Mouse (Mus musculus): ENCODE measurements around the gene Gmds.

Gene Gmds

DNA sequence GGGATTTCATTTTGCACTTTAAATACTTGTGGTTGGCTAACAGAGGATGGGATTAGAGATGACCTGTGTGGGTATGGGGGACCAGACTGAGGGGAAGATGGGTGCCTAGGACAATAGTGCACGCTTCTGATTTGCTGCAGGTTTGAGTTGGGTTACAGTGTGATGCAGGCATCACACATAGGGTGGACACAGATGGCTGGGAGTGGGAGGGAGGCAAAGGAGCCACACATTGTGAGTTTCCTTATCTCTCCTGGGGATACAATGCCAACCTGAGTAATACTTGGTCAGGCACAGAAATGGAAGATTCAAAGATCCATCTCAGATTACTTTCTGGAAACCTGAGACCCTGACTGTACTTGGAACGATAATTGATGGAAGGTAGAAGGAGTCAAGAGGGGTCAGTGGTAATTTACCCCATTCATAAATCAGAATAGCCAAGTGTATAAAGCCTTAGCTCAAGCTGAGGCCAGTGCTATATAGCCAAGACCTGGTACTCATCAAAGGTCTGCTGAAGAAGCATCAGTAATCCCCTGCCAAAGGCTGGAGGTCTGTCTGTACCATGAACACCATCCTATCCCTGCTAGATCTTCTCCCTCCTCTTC is 445.5 kb downstream of the Gmds start:
- DNase-seq (ENCODE audit: extremely low read depth, insufficient read length, low spot score) = no peak

DNA sequence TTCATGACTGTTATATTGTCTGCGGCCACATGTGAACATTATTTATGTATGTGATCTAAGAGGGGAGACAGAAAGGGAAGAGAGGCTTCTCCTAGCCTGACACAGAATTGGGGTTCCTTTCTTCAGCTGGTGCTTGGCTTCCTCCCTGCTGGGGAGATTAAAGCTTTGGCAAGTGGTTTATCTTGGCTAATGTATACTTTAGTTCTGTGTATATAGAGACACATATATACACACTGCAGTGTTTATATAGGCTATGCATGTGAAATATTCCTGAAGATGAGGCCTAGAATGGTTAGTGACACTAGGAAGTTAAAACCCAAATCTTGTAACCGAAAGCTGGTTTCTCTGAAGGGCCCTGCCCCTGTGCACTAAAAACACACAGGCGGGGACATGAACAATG is 450.0 kb downstream of the Gmds start:
- no peak for DNase-seq (ENCODE audit: extremely low read depth, insufficient read length, low spot score)

DNA sequence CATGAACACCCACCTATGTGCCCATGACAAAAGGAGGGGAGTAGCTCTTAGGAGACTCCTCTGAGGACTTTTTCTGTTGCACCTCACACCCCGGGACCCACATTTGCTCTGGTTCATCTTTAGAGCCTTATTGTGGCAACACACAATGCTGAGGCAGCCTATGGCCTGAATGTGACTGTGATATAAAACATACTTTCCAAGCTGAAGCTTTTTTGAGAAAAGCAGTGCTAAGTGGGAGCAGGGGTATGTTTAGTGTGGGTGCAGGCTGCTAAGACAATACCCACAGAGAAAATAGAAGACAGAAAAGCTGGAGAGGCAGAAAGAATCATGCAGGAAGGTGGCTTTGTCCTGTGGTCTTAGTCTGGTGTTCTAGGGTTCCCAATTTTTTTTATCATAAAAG is 452.8 kb downstream of the Gmds start:
- no peak for DNase-seq (ENCODE audit: extremely low read depth, insufficient read length, low spot score)

DNA sequence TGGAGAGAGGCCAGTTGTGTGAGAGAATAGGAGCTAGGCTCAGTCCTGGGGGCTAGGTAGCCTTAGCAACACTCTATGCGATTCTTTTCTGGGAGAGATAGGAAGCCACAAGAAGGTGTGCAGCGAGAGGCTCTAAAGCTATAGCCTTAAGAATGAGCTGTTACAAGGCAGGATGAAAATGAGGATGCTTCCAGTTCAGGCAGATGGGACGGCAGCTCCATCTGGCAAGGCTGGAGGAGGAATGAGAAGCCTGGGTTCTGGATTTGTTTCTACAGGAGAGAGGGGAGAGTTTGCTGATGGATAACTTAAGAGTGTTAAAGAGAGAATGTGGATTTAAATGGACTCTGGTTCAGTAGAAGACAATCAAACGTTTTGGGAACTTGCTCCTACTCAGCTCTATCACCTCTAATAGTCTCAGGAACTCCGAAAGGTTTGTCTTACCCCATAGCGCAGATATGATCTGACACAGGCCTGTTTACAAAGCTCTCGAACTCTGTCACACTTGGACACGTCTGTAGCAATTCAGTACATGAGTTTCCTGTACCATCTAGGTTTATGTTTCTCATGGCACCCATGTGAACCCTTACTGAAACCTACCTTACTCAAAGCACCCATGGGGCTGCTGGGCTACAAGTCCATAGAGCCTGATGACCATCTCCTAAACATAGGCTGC is 459.6 kb downstream of the Gmds start:
- DNase-seq (ENCODE audit: extremely low read depth, insufficient read length, low spot score) = no peak

DNA sequence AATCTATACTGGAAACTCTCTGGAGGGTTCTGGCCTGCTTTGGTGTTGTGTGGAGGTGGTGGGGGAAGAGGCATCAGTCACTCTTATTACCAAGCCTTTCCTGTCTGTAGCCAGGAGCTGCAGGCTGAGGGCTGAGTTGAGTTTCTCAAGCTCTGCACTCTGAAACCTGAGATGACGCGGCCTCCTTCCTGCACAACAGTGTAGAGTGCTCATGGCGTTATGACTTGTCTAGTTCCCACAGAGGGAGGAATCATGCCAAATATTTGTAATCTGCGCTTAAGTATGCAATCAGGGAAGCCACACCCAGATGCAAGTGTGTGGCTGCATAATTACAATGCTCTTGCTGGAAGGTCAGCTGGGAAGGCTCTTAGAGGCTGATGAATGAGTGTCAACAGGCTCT is 461.5 kb downstream of the Gmds start:
- no peak for DNase-seq (ENCODE audit: extremely low read depth, insufficient read length, low spot score)

DNA sequence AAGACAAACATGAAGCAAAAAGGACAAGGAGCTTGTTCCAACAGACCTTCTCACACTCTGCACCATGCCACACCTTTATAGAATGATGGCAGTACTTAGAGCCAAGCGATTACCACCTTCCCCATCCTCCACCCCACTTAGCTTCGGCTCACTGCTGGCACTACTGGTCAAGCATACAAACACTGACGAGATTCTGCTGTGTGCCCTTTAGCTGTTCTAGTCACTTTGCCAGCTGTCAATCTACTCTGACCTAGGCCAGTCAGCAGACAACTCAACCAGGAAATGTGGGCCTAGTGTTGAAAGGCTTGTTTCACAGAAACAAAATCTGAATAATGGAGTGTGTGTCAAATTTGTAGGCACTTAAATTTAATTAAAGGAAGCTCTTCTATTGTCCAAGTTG is 464.1 kb downstream of the Gmds start:
- DNase-seq (ENCODE audit: extremely low read depth, insufficient read length, low spot score) = no peak

DNA sequence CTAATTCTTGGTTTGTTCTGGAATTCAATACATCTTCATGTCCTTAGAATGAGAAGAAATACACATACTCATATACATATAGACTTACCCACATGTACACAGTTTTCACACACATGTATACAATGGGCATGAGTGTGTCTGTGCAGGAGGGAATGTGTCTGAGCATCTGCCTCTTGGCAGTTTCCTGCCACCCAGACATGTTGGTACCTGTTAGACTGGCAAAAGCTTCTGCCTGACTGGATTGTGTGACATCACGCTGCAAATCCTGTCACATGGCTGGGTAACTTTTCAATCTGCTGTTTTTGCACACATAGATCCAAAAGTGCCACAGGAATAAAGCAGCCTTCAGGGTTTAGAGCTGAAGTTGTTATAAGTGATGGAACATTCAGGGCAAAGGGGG is 465.3 kb downstream of the Gmds start:
- no peak for DNase-seq (ENCODE audit: extremely low read depth, insufficient read length, low spot score)

DNA sequence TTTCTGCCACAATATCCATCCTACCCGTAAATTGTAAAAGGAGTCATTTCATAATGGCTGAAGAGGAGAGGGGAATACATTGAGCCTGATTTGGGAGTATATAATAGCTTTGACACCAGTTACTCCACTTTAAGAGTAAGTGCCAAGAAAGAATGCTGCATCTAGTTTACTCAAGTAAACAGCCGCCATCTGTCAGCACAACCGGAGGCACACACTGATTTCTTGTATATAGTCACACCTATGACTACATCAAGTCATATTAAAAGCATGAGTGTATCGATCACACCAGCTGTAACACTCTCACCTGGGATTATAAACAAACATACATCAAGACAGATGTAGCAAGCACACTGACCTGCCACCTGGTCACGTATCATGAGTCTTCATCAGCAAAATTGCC is 473.8 kb downstream of the Gmds start:
- no peak for DNase-seq (ENCODE audit: extremely low read depth, insufficient read length, low spot score)

DNA sequence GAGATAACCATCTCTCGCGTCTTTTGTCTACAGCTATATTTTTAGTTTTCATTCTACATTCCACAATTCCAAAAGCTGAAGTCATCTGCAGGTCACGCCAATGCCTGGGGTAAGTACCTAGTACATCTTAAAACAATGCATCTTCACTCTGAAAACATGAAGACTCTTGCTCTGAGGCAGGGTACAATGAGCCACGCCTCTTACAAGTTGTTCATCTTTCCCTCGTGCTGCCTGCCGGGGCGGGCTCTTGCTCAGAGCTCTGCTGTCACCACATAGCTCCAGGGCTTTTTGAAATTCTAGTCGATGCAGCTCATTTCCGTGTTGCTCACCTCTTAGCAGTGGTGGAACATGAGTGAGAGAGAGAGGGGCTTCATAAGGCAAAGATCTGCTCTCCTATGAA is 475.1 kb downstream of the Gmds start:
- DNase-seq (ENCODE audit: extremely low read depth, insufficient read length, low spot score) = no peak

DNA sequence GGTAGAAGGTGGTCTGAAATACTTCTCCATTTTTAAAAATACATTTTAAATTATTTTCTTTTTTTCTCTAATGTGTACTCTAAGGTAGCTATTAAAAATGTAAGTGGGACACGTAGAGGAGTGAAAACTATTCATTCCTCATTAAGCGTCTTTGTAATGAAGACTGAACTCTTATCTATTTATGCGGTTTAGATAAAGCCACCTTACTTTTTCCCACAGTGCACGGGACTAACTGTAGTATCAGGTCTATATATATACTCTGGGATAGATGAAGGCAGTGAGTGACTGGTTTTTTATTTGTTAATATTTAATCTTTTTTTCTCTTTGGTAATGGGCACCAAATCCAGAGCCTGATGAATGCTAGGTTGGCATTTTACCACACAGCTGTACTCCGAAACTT is 478.3 kb downstream of the Gmds start:
- DNase-seq (ENCODE audit: extremely low read depth, insufficient read length, low spot score) = no peak

DNA sequence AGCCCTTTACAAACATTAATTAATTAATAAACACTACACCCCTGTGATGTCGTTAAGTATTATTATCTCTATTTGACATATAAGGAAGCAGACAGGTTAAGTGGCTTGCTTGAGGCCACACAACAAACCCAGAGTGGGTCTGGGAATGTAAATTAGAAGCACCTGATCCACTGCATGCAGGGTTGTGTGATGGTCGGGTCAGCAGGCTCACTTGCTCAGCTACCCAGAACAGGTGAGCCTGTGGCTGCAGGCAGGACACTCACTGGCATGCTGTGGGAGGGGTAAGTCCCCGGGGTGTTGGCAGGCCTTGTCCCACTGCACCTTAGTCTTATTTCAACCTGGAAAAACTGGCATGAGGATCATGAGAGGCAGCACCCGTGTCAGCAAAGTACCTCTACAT is 484.5 kb downstream of the Gmds start:
- DNase-seq (ENCODE audit: extremely low read depth, insufficient read length, low spot score) = no peak

DNA sequence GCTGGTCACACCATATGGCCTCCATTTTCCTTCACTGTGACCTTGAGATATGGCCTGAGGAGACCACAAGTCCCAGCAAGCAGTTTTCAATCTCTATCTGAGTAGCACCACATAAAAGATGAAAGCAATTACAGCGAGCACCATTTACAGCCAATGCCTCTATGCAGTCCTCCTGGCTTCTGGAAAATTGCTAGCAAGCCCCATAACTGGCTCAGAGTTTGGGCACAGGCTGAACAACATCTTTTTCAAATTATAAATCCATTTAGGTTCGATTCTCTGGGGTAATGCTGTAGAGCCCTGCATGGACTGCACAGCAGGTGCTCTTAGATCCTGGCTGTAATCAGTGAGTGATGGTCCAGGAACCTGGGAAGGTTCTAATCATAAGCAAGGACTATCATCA is 485.0 kb downstream of the Gmds start:
- DNase-seq (ENCODE audit: extremely low read depth, insufficient read length, low spot score) = no peak

DNA sequence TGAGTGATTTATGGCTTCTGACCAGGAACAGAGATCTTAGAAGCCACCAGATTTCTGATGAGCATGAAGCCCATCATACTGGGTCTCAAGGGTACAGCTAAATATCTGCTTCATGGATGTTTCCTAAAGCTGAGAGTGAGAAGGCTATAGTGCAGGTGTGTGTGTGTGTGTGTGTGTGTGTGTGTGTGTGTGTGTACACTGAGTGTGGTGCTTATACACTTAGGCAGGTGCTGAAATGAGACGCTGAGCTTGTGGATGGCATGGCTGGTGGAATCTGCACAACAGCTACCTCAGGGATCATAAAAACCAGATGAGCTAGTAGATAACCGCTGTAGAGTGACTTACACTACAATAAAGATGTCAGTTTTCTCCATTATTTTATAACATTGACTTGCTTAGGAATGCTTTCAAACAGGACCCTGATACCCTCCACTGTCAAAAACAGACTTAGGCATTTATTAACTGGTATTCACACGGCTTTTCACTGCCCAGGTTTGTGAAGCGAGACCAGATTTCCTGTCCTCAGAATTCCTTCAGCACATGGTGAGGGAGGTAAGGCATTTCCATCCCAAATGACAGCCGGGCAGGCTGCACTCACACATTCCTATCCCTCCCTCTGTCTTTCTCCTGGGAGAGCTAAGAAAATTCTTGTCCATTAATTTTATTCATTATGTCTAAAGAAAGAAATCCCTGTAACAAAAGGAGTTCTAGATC is 489.1 kb downstream of the Gmds start:
- no peak for DNase-seq (ENCODE audit: extremely low read depth, insufficient read length, low spot score)

DNA sequence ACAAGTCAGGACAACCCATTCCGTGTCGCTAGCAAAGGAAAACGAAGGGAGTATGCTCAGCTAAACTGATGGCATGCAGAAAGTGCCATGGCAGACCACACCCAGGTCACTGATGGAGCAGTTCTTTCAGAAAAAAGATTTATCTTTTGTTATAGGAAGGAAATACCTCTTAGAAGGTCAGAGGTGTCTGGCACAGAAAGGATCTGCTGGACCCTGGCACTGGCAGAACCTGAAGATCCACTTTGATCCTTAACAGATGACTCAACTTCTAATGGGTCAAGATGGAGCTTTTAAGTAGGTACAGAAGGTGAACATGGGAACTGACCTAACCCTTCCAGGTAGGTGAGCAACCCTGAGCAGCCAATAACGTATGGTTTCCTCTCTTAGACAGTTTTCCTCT is 502.7 kb downstream of the Gmds start:
- no peak for DNase-seq (ENCODE audit: extremely low read depth, insufficient read length, low spot score)

DNA sequence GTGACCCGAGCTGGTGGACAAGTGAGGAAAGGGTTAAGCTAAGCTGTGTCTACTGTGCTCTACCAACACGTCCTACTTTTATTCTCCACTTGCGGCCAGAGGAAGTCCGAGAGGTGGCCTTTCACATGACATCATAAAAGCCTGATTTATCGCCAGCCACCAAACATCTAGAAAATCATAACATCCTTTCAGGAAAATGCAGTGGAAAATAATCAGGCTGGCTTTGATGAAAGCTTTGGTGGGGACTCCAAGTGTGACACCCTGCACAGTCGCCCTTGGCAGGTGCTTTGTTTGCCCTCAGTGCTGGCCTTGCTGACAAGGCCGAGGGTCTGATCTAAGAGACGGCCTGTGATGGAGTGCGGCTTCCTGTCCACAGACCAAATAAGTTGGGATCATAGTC is 508.2 kb downstream of the Gmds start:
- DNase-seq (ENCODE audit: extremely low read depth, insufficient read length, low spot score) = no peak

DNA sequence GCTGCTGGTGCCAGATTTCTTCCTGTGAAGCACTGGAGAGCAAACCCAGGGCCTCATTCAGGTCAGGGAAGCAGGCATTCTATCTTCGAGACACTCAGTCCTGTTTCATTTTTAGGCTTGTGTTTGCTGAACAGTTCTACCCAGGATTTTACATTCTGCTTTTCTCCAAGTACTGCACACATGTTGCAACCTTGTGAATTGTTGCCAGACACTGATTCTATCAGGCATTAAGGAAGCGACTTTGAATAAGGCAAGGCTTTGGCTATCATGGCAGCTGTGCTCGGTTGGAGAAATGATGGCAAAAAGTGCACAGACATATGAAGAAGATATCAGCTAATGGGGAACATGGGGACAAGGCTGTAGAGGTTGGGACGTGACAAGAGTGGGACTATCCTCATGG is 510.1 kb downstream of the Gmds start:
- DNase-seq (ENCODE audit: extremely low read depth, insufficient read length, low spot score) = no peak

DNA sequence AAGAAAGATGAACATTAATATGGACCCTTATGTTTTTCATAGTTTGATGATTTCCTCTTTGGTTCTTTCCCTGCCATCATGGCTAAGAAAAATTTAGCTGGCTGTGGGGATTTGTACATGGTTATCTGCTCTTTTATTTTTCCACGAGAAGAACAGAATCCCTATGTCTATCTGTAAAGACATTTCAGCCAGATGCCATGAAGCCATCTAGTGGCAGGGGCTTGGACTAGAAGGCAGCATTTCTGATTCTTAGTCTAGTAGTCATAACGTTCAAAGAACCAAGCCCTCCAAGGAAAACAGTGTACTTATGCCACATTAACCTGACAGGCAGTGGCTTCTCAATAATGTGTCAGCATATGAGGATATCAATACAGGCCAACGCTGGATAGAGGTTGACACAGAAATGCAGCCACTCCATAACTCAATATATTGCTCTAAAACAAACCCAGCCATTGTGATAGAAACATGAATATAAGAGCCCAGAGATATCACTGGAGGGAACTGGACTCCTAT is 510.7 kb downstream of the Gmds start:
- DNase-seq (ENCODE audit: extremely low read depth, insufficient read length, low spot score) = no peak

DNA sequence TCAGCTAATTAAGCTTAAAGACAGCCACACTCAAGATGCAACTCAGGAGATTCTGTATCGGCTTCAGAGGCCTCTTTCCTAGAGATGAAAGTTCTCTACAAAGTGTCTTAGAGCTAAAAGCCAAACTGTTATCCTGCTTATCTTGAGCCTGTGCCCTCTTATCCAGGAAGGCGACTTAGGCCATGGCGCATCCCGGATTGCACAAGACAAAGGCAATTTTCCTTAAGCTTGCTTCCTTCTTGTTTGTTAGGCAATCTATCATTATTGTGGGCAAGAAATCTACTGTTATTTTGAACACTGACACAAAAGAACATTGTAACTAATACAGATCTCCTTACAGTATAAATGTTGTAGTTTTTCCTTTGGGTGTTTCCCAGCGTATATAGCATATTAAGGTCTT is 511.4 kb downstream of the Gmds start:
- no peak for DNase-seq (ENCODE audit: extremely low read depth, insufficient read length, low spot score)

DNA sequence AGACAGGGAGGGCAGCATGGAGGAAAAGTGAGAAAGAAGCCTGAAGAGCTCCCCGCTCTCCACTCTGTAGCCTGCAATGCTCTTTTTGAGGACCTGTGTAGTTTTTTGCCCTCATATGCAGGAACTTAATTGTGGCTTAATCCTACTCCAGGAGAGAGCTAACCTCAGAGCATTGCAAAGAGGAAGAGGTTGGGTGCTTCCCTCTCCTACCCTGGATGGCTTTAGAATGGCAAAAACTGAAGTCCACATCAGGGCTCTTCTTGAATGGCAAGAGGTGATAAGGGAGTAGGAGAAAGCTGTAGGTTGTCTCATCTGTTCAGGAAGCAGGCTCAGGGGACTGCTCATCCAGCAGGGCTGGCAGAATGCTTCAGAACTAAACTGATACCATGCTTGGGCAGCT is 513.4 kb downstream of the Gmds start:
- DNase-seq (ENCODE audit: extremely low read depth, insufficient read length, low spot score) = no peak

DNA sequence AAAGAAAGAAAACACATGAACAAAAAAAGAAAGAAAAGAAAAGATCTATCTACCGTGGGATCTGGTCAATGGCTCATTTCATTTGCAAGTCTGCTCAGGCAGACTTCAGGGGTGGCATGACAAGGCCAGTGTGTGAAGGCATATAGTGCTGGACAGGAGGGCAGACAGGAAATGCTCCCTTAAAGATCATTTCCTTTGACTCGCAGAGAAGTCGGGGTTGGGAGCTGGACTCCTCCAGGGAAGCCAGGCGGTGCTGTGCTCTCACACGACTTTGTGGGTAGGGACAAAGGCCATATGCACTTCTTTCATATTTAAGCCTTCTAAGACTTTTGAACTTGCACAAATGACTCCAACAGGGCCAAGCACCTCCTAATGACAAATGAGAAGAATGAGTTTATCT is 515.2 kb downstream of the Gmds start:
- no peak for DNase-seq (ENCODE audit: extremely low read depth, insufficient read length, low spot score)

DNA sequence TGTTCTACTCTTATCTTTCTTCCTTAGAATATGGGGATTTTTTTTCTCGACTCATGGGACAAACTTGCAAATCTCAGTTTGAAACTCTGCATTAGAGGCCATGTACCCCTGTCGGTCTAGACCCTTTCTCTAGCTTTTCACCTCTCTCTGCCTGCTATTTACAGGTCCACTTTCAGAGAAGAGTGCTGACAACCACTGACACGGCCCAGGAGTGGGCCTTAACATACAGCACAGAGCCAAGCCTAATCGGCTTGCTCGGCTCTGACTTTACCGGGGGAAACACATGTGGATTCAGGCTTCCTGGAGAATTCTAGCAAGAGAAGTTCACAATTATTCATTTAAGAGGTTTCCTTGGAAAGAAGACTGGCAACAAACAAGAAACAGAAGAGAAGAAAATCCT is 517.5 kb downstream of the Gmds start:
- no peak for DNase-seq (ENCODE audit: extremely low read depth, insufficient read length, low spot score)

DNA sequence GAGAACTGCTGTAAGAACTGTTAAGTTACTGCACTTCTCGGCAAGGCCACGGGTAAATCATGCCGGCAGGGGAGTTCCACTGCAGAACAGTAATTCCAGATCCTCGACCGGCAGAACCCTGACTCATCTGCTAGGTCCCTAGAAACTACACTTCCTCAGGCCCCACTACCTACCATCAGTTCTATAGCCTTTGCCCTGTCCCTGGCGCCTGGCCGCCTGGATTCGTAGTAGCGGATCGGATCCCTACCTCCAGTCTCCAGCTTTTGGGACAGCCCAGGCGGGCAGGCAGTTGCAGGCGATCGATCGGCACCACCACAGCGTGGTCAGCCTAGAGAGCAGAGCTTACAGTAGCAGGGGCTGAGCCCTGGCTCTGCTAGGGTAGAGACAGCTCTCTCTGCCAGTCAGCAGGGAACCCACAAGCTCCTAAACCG is 517.9 kb downstream of the Gmds start:
- DNase-seq (ENCODE audit: extremely low read depth, insufficient read length, low spot score) = no peak
